Mouse (Mus musculus) neural tube, embryonic 15.5 days (tissue): ENCODE data around the gene Maml2. TPM values are rescaled to one million over a fixed set of nuclear protein-coding genes. Genes with fewer than 3 reads are reported as not detected.

Experiments
- ATAC-seq: fragments of 200-750 bp; cut with Nextera tagmentation; 2 replicates; pipeline ENCODE4 v1.8.0; 2017; ENCODE audit warnings: mild to moderate bottlenecking, moderate TSS enrichment, moderate library complexity; ENCODE audit not compliant: low FRiP score
- H3K27ac ChIP-seq: fragments of 300-500 bp; sonication (generic); replicated peaks from 2 replicates; pipeline ENCODE4 v1.5.1; 2015; ENCODE audit warnings: mild to moderate bottlenecking, inconsistent platforms
- H3K27me3 ChIP-seq: fragments of 300-500 bp; sonication (generic); replicated peaks from 2 replicates; pipeline ENCODE4 v1.6.1; 2015; ENCODE audit warnings: inconsistent platforms
- H3K36me3 ChIP-seq: fragments of 300-500 bp; sonication (generic); 2 replicates; pipeline ENCODE4 v1.6.1; 2015; ENCODE audit warnings: inconsistent platforms
- H3K4me1 ChIP-seq: fragments of 300-500 bp; sonication (generic); 2 replicates; pipeline ENCODE4 v1.6.1; 2015; ENCODE audit warnings: inconsistent platforms
- H3K4me2 ChIP-seq: fragments of 300-500 bp; sonication (generic); 2 replicates; pipeline ENCODE4 v1.6.1; 2015; ENCODE audit warnings: inconsistent platforms, mild to moderate bottlenecking, moderate library complexity
- H3K4me3 ChIP-seq: fragments of 300-500 bp; sonication (generic); replicated peaks from 2 replicates; pipeline ENCODE4 v1.5.1; 2015; ENCODE audit warnings: mild to moderate bottlenecking, inconsistent platforms
- H3K9ac ChIP-seq: fragments of 300-500 bp; sonication (generic); replicated peaks from 2 replicates; pipeline ENCODE4 v1.6.1; 2015; ENCODE audit warnings: mild to moderate bottlenecking, inconsistent platforms
- H3K9me3 ChIP-seq: fragments of 300-500 bp; sonication (generic); replicated peaks from 2 replicates; pipeline ENCODE4 v1.6.1; 2016; ENCODE audit warnings: inconsistent platforms
- WGBS: fragments of 180-500 bp; shearing (Covaris S2); methylation state at CpG from one replicate; pipeline ENCODE4 v1.1.7; 2015; ENCODE audit warnings: mixed read lengths; 5-methylcytosine and 5-hydroxymethylcytosine counted together
- microRNA-seq: library from miRNA; unstranded; fragments of <30 nt; microRNA quantifications from one replicate; pipeline ENCODE4, GENCODE M21; 2017
- polyA plus RNA-seq: library from polyadenylated mRNA; unstranded; fragments of >200 nt; fragmentation: Nextera tagmentation; extraction: Ambion mirVana; gene quantifications from 2 replicates; pipeline ENCODE4 v1.2.1, GENCODE M21; 2015

Gene Maml2
- polyA plus RNA-seq, 1 experiment from 2014 or later = 12.0 TPM

- peak; percentile 81 for ATAC-seq
- Histone ChIP-seq H3K27me3 (no peaks in the 10 kb centered on the region), H3K27ac (no peak overlapping the region), H3K36me3 (no peaks in the 10 kb centered on the region), H3K4me1 (0 out of 2 replicates have a peak, but pooled peaks cover 2% of the 10 kb centered on the region), H3K4me3 (no peak overlapping the region), H3K9ac (no peak overlapping the region), H3K9me3 (no peaks in the 10 kb centered on the region), H3K4me2 (peak overlapping the region; percentile 9; the same call in 1 of the 2 replicates)
- 26% methylated on average over 8 of the region's 8 CpGs for WGBS
Measured at GRCm38 (mm10) chr9:13716316-13717099, 418.8 kb downstream of the Maml2 start.

GRCm38 (mm10) chr9:13748404-13748797 lies 450.6 kb downstream of the Maml2 start, which contains the start of gene Mtmr2:
Mtmr2 (plus strand) TSS chr9:13748410.
- Histone ChIP-seq H3K4me2 (peak within 1 kb of the TSS; percentile 73), H3K36me3 (no peaks in the 10 kb centered on the region), H3K27me3 (no peaks in the 10 kb centered on the region), H3K4me3 (peak within 1 kb of the TSS; percentile 91), H3K27ac (peak within 1 kb of the TSS; percentile 93), H3K4me1 (peaks cover 17% of the 10 kb centered on the region), H3K9me3 (no peaks in the 10 kb centered on the region), H3K9ac (peak within 1 kb of the TSS; percentile 98)
- ATAC-seq = no peak
- WGBS = 41% methylated on average over 2 of the region's 2 CpGs

GRCm38 (mm10) chr9:13748798-13749674 lies 451.3 kb downstream of the Maml2 start:
- under 1% methylated on average over 60 of the region's 60 CpGs for WGBS
- no peaks in the 10 kb centered on the region for H3K36me3 ChIP-seq

GRCm38 (mm10) chr9:13749675-13749998 lies 451.9 kb downstream of the Maml2 start:
- Histone ChIP-seq H3K4me1 (peaks cover 17% of the 10 kb centered on the region), H3K4me2 (peak overlapping the region; percentile 73), H3K27ac (peak overlapping the region; percentile 93), H3K4me3 (peak overlapping the region; percentile 91), H3K27me3 (no peaks in the 10 kb centered on the region), H3K9me3 (no peaks in the 10 kb centered on the region), H3K36me3 (no peaks in the 10 kb centered on the region), H3K9ac (peak overlapping the region; percentile 98)
- WGBS = 3% methylated on average over 7 of the region's 7 CpGs
- ATAC-seq = no peak

More at GRCm38 (mm10) chr9:13748798-13749674, 451.3 kb downstream of the Maml2 start:
- peak overlapping the region; percentile 98 for H3K9ac ChIP-seq
- H3K9me3 ChIP-seq = no peaks in the 10 kb centered on the region
- ATAC-seq = peak; percentile 100
- H3K4me2 ChIP-seq = peak overlapping the region; percentile 73
- peaks cover 17% of the 10 kb centered on the region for H3K4me1 ChIP-seq
- H3K4me3 ChIP-seq = peak overlapping the region; percentile 91
- H3K27me3 ChIP-seq = no peaks in the 10 kb centered on the region
- peak overlapping the region; percentile 93 for H3K27ac ChIP-seq

- Histone ChIP-seq H3K27ac (no peak overlapping the region), H3K9me3 (no peaks in the 10 kb centered on the region), H3K36me3 (no peaks in the 10 kb centered on the region), H3K4me3 (no peak overlapping the region), H3K27me3 (no peaks in the 10 kb centered on the region), H3K4me1 (peaks cover 17% of the 10 kb centered on the region), H3K4me2 (no peak overlapping the region), H3K9ac (no peak overlapping the region)
- WGBS = 73% methylated on average over 4 of the region's 4 CpGs
- ATAC-seq = no peak
Measured at GRCm38 (mm10) chr9:13752543-13752942, 454.8 kb downstream of the Maml2 start.

Small RNA genes lying within 50 kb of the gene (microRNA-seq; reads per million reads assigned to microRNA genes)
- gene Gm22643 = not detected

Other genes with a start within 250 kb of the Maml2 start
- 9.6 and 10.2 TPM in 2 replicates for gene Jrkl, start 52.1 kb upstream of the Maml2 start, polyA plus RNA-seq
- 14.1 and 14.6 TPM in 2 replicates for gene Ccdc82, start 51.0 kb upstream of the Maml2 start, polyA plus RNA-seq
- not detected in 2 replicates for gene Gm17571, start 148.8 kb downstream of the Maml2 start, polyA plus RNA-seq